Mouse (Mus musculus): ENCODE measurements around the gene Tpi1. TPM values are rescaled to one million over a fixed set of nuclear protein-coding genes. Genes with fewer than 3 reads are reported as not detected.

Gene Tpi1
- polyA plus RNA-seq, 1 experiment from 2014 or later, result 721 TPM

Other genes with a start within 250 kb of the Tpi1 start
- not detected in 2 replicates for gene C1rb, start 244.0 kb downstream of the Tpi1 start, polyA plus RNA-seq (2014; fragmentation: Nextera tagmentation; extraction: Ambion mirVana)
- not detected in 2 replicates for gene C1s2, start 178.2 kb downstream of the Tpi1 start, polyA plus RNA-seq (2014; fragmentation: Nextera tagmentation; extraction: Ambion mirVana)
- gene Lpcat3, start 151.3 kb downstream of the Tpi1 start, polyA plus RNA-seq (2014; fragmentation: Nextera tagmentation; extraction: Ambion mirVana), result 33.4 and 43.6 TPM in 2 replicates
- 251 and 254 TPM in 2 replicates for gene Emg1, start 102.1 kb downstream of the Tpi1 start, polyA plus RNA-seq (2014; fragmentation: Nextera tagmentation; extraction: Ambion mirVana)
- gene Phb2, start 102.0 kb downstream of the Tpi1 start, polyA plus RNA-seq (2014; fragmentation: Nextera tagmentation; extraction: Ambion mirVana), result 371 and 375 TPM in 2 replicates
- gene Ptpn6, start 75.6 kb downstream of the Tpi1 start, polyA plus RNA-seq (2014; fragmentation: Nextera tagmentation; extraction: Ambion mirVana), result 6.0 and 11.2 TPM in 2 replicates
- gene Grcc10, start 72.9 kb downstream of the Tpi1 start, polyA plus RNA-seq (2014; fragmentation: Nextera tagmentation; extraction: Ambion mirVana), result 518 and 553 TPM in 2 replicates
- not detected in 2 replicates for gene Gm45234, start 58.3 kb downstream of the Tpi1 start, polyA plus RNA-seq (2014; fragmentation: Nextera tagmentation; extraction: Ambion mirVana)
- gene Atn1, start 57.8 kb downstream of the Tpi1 start, polyA plus RNA-seq (2014; fragmentation: Nextera tagmentation; extraction: Ambion mirVana), result 9.0 and 9.6 TPM in 2 replicates
- 4.3 and 4.5 TPM in 2 replicates for gene Eno2, start 44.6 kb downstream of the Tpi1 start, polyA plus RNA-seq (2014; fragmentation: Nextera tagmentation; extraction: Ambion mirVana)
- 0.29 and 0.97 TPM in 2 replicates for gene Lrrc23, start 34.6 kb downstream of the Tpi1 start, polyA plus RNA-seq (2014; fragmentation: Nextera tagmentation; extraction: Ambion mirVana)
- gene Spsb2, start 5.6 kb downstream of the Tpi1 start, polyA plus RNA-seq (2014; fragmentation: Nextera tagmentation; extraction: Ambion mirVana), result 4.7 and 4.8 TPM in 2 replicates
- 128 and 133 TPM in 2 replicates for gene Usp5, start 15.2 kb upstream of the Tpi1 start, polyA plus RNA-seq (2014; fragmentation: Nextera tagmentation; extraction: Ambion mirVana)
- gene Cdca3, start 15.3 kb upstream of the Tpi1 start, polyA plus RNA-seq (2014; fragmentation: Nextera tagmentation; extraction: Ambion mirVana), result 210 and 212 TPM in 2 replicates
- gene Gnb3, start 26.0 kb upstream of the Tpi1 start, polyA plus RNA-seq (2014; fragmentation: Nextera tagmentation; extraction: Ambion mirVana), result 0.27 and 0.56 TPM in 2 replicates
- gene P3h3, start 43.5 kb upstream of the Tpi1 start, polyA plus RNA-seq (2014; fragmentation: Nextera tagmentation; extraction: Ambion mirVana), result 14.7 and 18.5 TPM in 2 replicates
- 0.59 and 0.72 TPM in 2 replicates for gene Gpr162, start 49.7 kb upstream of the Tpi1 start, polyA plus RNA-seq (2014; fragmentation: Nextera tagmentation; extraction: Ambion mirVana)
- not detected in 2 replicates for gene Cd4, start 73.9 kb upstream of the Tpi1 start, polyA plus RNA-seq (2014; fragmentation: Nextera tagmentation; extraction: Ambion mirVana)
- 1.7 and 1.8 TPM in 2 replicates for gene Lag3, start 97.4 kb upstream of the Tpi1 start, polyA plus RNA-seq (2014; fragmentation: Nextera tagmentation; extraction: Ambion mirVana)
- gene Ptms, start 105.8 kb upstream of the Tpi1 start, polyA plus RNA-seq (2014; fragmentation: Nextera tagmentation; extraction: Ambion mirVana), result 184 and 213 TPM in 2 replicates
- 391 and 402 TPM in 2 replicates for gene Mlf2, start 117.1 kb upstream of the Tpi1 start, polyA plus RNA-seq (2014; fragmentation: Nextera tagmentation; extraction: Ambion mirVana)
- gene Cops7a, start 151.2 kb upstream of the Tpi1 start, polyA plus RNA-seq (2014; fragmentation: Nextera tagmentation; extraction: Ambion mirVana), result 118 and 125 TPM in 2 replicates
- gene Pianp, start 182.4 kb upstream of the Tpi1 start, polyA plus RNA-seq (2014; fragmentation: Nextera tagmentation; extraction: Ambion mirVana), result 1.1 and 1.9 TPM in 2 replicates
- gene Zfp384, start 194.8 kb upstream of the Tpi1 start, polyA plus RNA-seq (2014; fragmentation: Nextera tagmentation; extraction: Ambion mirVana), result 7.7 and 10.6 TPM in 2 replicates
- gene Ing4, start 225.5 kb upstream of the Tpi1 start, polyA plus RNA-seq (2014; fragmentation: Nextera tagmentation; extraction: Ambion mirVana), result 141 and 145 TPM in 2 replicates
- 10.0 and 12.5 TPM in 2 replicates for gene Acrbp, start 235.4 kb upstream of the Tpi1 start, polyA plus RNA-seq (2014; fragmentation: Nextera tagmentation; extraction: Ambion mirVana)

Measured in embryonic facial prominence, embryonic 11.5 days (tissue).